Mouse (Mus musculus) lung, adult 2 months (tissue): ENCODE measurements around the gene Adgrl3.

Source experiments
- CTCF ChIP-seq: fragments of 200-500 bp; IDR thresholded peaks from 2 replicates; pipeline ENCODE4 v1.5.1; 2011; ENCODE audit warnings: mild to moderate bottlenecking, low read length, control low read depth; ENCODE audit not compliant: insufficient read depth
- POLR2A ChIP-seq: fragments of 200-500 bp; IDR thresholded peaks from 2 replicates; pipeline ENCODE4 v1.6.1; 2011; ENCODE audit warnings: low read depth, mild to moderate bottlenecking, control low read depth, low read length, borderline replicate concordance; ENCODE audit errors: extremely low read depth

GRCm38 (mm10) chr5:81738286-81739032, 718.5 kb downstream of the Adgrl3 start:
- TF ChIP-seq POLR2A (no peak), CTCF (no peak)
